Mouse (Mus musculus): ENCODE data around the gene H2al1h. TPM values are rescaled to one million over a fixed set of nuclear protein-coding genes. Genes with fewer than 3 reads are reported as not detected.
"Not testable (repeated sequence)": the region's sequence is repeated elsewhere in the genome, so short reads cannot be mapped to it uniquely, and the experiment has no call there.

H2al1h gene
- not detected in 2 replicates for polyA plus RNA-seq (2014; fragmentation: Nextera tagmentation; extraction: Ambion mirVana)

GRCm38 (mm10) chrX:11321192-11321591 lies at the start of gene H2al1h:
Gene H2al1h, plus strand, starts transcription at chrX:11321492.
- H3K27me3 ChIP-seq (ENCODE audit: control insufficient read depth, insufficient read depth, low read length); H3K4me1 ChIP-seq (ENCODE audit: control insufficient read depth, insufficient read depth, low read length); H3K9ac ChIP-seq (ENCODE audit: low read length); H3K36me3 ChIP-seq (ENCODE audit: control insufficient read depth, insufficient read depth, low read length); ATAC-seq (ENCODE audit: insufficient number of reproducible peaks, low FRiP score, low TSS enrichment, low read depth); H3K4me3 ChIP-seq (ENCODE audit: low read depth, low read length); H3K4me2 ChIP-seq (ENCODE audit: low read depth, severe bottlenecking); H3K27ac ChIP-seq (replicated peaks; ENCODE audit: low read depth, low read length); H3K9me3 ChIP-seq (ENCODE audit: control insufficient read depth, low read length); DNase-seq (ENCODE audit: low spot score): not testable (repeated sequence)
- WGBS, result no CpG with 5 or more reads among the region's 6 CpGs

- Histone ChIP-seq H3K9ac (ENCODE audit: low read length) (no peak overlapping the region), H3K27ac (replicated peaks; ENCODE audit: low read depth, low read length) (no peak overlapping the region), H3K27me3 (ENCODE audit: control insufficient read depth, insufficient read depth, low read length) (peaks cover 7% of the 10 kb centered on the region; the same call in 1 of the 2 replicates), H3K4me1 (ENCODE audit: control insufficient read depth, insufficient read depth, low read length) (no peaks in the 10 kb centered on the region), H3K4me3 (ENCODE audit: low read depth, low read length) (no peak overlapping the region), H3K9me3 (ENCODE audit: control insufficient read depth, low read length) (no peaks in the 10 kb centered on the region), H3K4me2 (ENCODE audit: low read depth, severe bottlenecking) (no peak overlapping the region), H3K36me3 (ENCODE audit: control insufficient read depth, insufficient read depth, low read length) (no peaks in the 10 kb centered on the region)
- DNase-seq (ENCODE audit: low spot score) (no peak), ATAC-seq (ENCODE audit: insufficient number of reproducible peaks, low FRiP score, low TSS enrichment, low read depth) (no peak)
- 89% methylated on average over 3 of the region's 3 CpGs for WGBS
These were observed 48.1 kb upstream of the H2al1h start for GRCm38 (mm10) chrX:11273190-11273589.

- 91% methylated on average over 6 of the region's 6 CpGs for WGBS
- Histone ChIP-seq H3K9me3 (ENCODE audit: control insufficient read depth, low read length) (no peaks in the 10 kb centered on the region), H3K4me2 (ENCODE audit: low read depth, severe bottlenecking) (no peak overlapping the region), H3K9ac (ENCODE audit: low read length) (no peak overlapping the region), H3K27ac (replicated peaks; ENCODE audit: low read depth, low read length) (no peak overlapping the region), H3K36me3 (ENCODE audit: control insufficient read depth, insufficient read depth, low read length) (no peaks in the 10 kb centered on the region), H3K4me1 (ENCODE audit: control insufficient read depth, insufficient read depth, low read length) (no peaks in the 10 kb centered on the region), H3K27me3 (ENCODE audit: control insufficient read depth, insufficient read depth, low read length) (peaks cover 7% of the 10 kb centered on the region; the same call in 1 of the 2 replicates), H3K4me3 (ENCODE audit: low read depth, low read length) (no peak overlapping the region)
- DNase-seq (ENCODE audit: low spot score), result no peak
- no peak for ATAC-seq (ENCODE audit: insufficient number of reproducible peaks, low FRiP score, low TSS enrichment, low read depth)
These were observed 44.2 kb upstream of the H2al1h start for GRCm38 (mm10) chrX:11277083-11277482.

GRCm38 (mm10) chrX:11280741-11281140 lies 40.6 kb upstream of the H2al1h start:
- no peak overlapping the region for H3K9ac ChIP-seq (ENCODE audit: low read length)
- DNase-seq (ENCODE audit: low spot score) (no peak), ATAC-seq (ENCODE audit: insufficient number of reproducible peaks, low FRiP score, low TSS enrichment, low read depth) (no peak)
- no peak overlapping the region for H3K4me3 ChIP-seq (ENCODE audit: low read depth, low read length)
- no peaks in the 10 kb centered on the region for H3K36me3 ChIP-seq (ENCODE audit: control insufficient read depth, insufficient read depth, low read length)
- H3K4me1 ChIP-seq (ENCODE audit: control insufficient read depth, insufficient read depth, low read length), result no peaks in the 10 kb centered on the region
- H3K27me3 ChIP-seq (ENCODE audit: control insufficient read depth, insufficient read depth, low read length), result peaks cover 7% of the 10 kb centered on the region; the same call in 1 of the 2 replicates
- H3K4me2 ChIP-seq (ENCODE audit: low read depth, severe bottlenecking), result no peak overlapping the region
- no peak overlapping the region for H3K27ac ChIP-seq (replicated peaks; ENCODE audit: low read depth, low read length)
- H3K9me3 ChIP-seq (ENCODE audit: control insufficient read depth, low read length), result no peaks in the 10 kb centered on the region
- 63% methylated on average over 2 of the region's 2 CpGs for WGBS

GRCm38 (mm10) chrX:11288306-11288882 lies 32.9 kb upstream of the H2al1h start:
- H3K27ac ChIP-seq (replicated peaks; ENCODE audit: low read depth, low read length), result no peak overlapping the region
- H3K9me3 ChIP-seq (ENCODE audit: control insufficient read depth, low read length), result no peaks in the 10 kb centered on the region
- 77% methylated on average over 14 of the region's 14 CpGs for WGBS
- no peaks in the 10 kb centered on the region for H3K36me3 ChIP-seq (ENCODE audit: control insufficient read depth, insufficient read depth, low read length)
- ATAC-seq (ENCODE audit: insufficient number of reproducible peaks, low FRiP score, low TSS enrichment, low read depth) (no peak), DNase-seq (ENCODE audit: low spot score) (no peak)
- no peaks in the 10 kb centered on the region for H3K4me1 ChIP-seq (ENCODE audit: control insufficient read depth, insufficient read depth, low read length)
- H3K4me3 ChIP-seq (ENCODE audit: low read depth, low read length), result no peak overlapping the region
- peaks cover 6% of the 10 kb centered on the region; the same call in 1 of the 2 replicates for H3K27me3 ChIP-seq (ENCODE audit: control insufficient read depth, insufficient read depth, low read length)
- no peak overlapping the region for H3K9ac ChIP-seq (ENCODE audit: low read length)
- H3K4me2 ChIP-seq (ENCODE audit: low read depth, severe bottlenecking), result no peak overlapping the region

GRCm38 (mm10) chrX:11289244-11289643 lies 32.0 kb upstream of the H2al1h start:
- H3K4me1 ChIP-seq (ENCODE audit: control insufficient read depth, insufficient read depth, low read length), result no peaks in the 10 kb centered on the region
- H3K9ac ChIP-seq (ENCODE audit: low read length), result no peak overlapping the region
- no peaks in the 10 kb centered on the region for H3K36me3 ChIP-seq (ENCODE audit: control insufficient read depth, insufficient read depth, low read length)
- H3K27me3 ChIP-seq (ENCODE audit: control insufficient read depth, insufficient read depth, low read length), result peaks cover 6% of the 10 kb centered on the region; the same call in 1 of the 2 replicates
- WGBS, result 76% methylated on average over 4 of the region's 4 CpGs
- DNase-seq (ENCODE audit: low spot score) (no peak), ATAC-seq (ENCODE audit: insufficient number of reproducible peaks, low FRiP score, low TSS enrichment, low read depth) (no peak)
- no peaks in the 10 kb centered on the region for H3K9me3 ChIP-seq (ENCODE audit: control insufficient read depth, low read length)
- H3K4me2 ChIP-seq (ENCODE audit: low read depth, severe bottlenecking), result no peak overlapping the region
- no peak overlapping the region for H3K4me3 ChIP-seq (ENCODE audit: low read depth, low read length)
- no peak overlapping the region for H3K27ac ChIP-seq (replicated peaks; ENCODE audit: low read depth, low read length)

- H3K9me3 ChIP-seq (ENCODE audit: control insufficient read depth, low read length); H3K9ac ChIP-seq (ENCODE audit: low read length); H3K4me1 ChIP-seq (ENCODE audit: control insufficient read depth, insufficient read depth, low read length); H3K4me3 ChIP-seq (ENCODE audit: low read depth, low read length); H3K4me2 ChIP-seq (ENCODE audit: low read depth, severe bottlenecking); H3K36me3 ChIP-seq (ENCODE audit: control insufficient read depth, insufficient read depth, low read length); H3K27me3 ChIP-seq (ENCODE audit: control insufficient read depth, insufficient read depth, low read length); DNase-seq (ENCODE audit: low spot score); ATAC-seq (ENCODE audit: insufficient number of reproducible peaks, low FRiP score, low TSS enrichment, low read depth); H3K27ac ChIP-seq (replicated peaks; ENCODE audit: low read depth, low read length): not testable (repeated sequence)
- WGBS, result no CpG with 5 or more reads among the region's 3 CpGs
These were observed 22.3 kb upstream of the H2al1h start, which contains the start of gene H2al1a for GRCm38 (mm10) chrX:11298957-11299356. Gene H2al1a, plus strand, starts transcription at chrX:11299257.

- not testable (repeated sequence) for H3K27ac ChIP-seq (replicated peaks; ENCODE audit: low read depth, low read length); H3K36me3 ChIP-seq (ENCODE audit: control insufficient read depth, insufficient read depth, low read length); H3K4me1 ChIP-seq (ENCODE audit: control insufficient read depth, insufficient read depth, low read length); H3K9me3 ChIP-seq (ENCODE audit: control insufficient read depth, low read length); DNase-seq (ENCODE audit: low spot score); H3K9ac ChIP-seq (ENCODE audit: low read length); H3K27me3 ChIP-seq (ENCODE audit: control insufficient read depth, insufficient read depth, low read length); H3K4me3 ChIP-seq (ENCODE audit: low read depth, low read length); ATAC-seq (ENCODE audit: insufficient number of reproducible peaks, low FRiP score, low TSS enrichment, low read depth); H3K4me2 ChIP-seq (ENCODE audit: low read depth, severe bottlenecking)
- 100% methylated on average over 1 of the region's 3 CpGs for WGBS
These were observed 19.2 kb upstream of the H2al1h start, which contains the start of gene H2al1b for GRCm38 (mm10) chrX:11302132-11302531. Gene H2al1b, plus strand, starts transcription at chrX:11302432.

GRCm38 (mm10) chrX:11305355-11305754 lies 15.9 kb upstream of the H2al1h start, which contains the start of gene H2al1c:
Gene H2al1c, plus strand, starts transcription at chrX:11305655.
- H3K9me3 ChIP-seq (ENCODE audit: control insufficient read depth, low read length); DNase-seq (ENCODE audit: low spot score); H3K9ac ChIP-seq (ENCODE audit: low read length); H3K4me2 ChIP-seq (ENCODE audit: low read depth, severe bottlenecking); H3K27ac ChIP-seq (replicated peaks; ENCODE audit: low read depth, low read length); H3K27me3 ChIP-seq (ENCODE audit: control insufficient read depth, insufficient read depth, low read length); H3K36me3 ChIP-seq (ENCODE audit: control insufficient read depth, insufficient read depth, low read length); H3K4me3 ChIP-seq (ENCODE audit: low read depth, low read length); ATAC-seq (ENCODE audit: insufficient number of reproducible peaks, low FRiP score, low TSS enrichment, low read depth); H3K4me1 ChIP-seq (ENCODE audit: control insufficient read depth, insufficient read depth, low read length): not testable (repeated sequence)
- whole genome bisulfite sequencing, result 100% methylated on average over 1 of the region's 6 CpGs

Measured in limb, embryonic 11.5 days (tissue).